Mouse (Mus musculus) midbrain, embryonic 13.5 days (tissue): ENCODE data around the gene Smpd4. TPM values are rescaled to one million over a fixed set of nuclear protein-coding genes. Genes with fewer than 3 reads are reported as not detected.
A peak's percentile ranks its signal among the peaks of the same experiment; 100 is the strongest.
"Not testable (repeated sequence)": the region's sequence is repeated elsewhere in the genome, so short reads cannot be mapped to it uniquely, and the experiment has no call there.

Source experiments
- ATAC-seq: fragments of 200-750 bp; cut with Nextera tagmentation; 2 replicates; pipeline ENCODE4 v1.8.0; 2017; ENCODE audit warnings: mild to moderate bottlenecking, moderate TSS enrichment, moderate library complexity
- H3K27ac ChIP-seq: fragments of 300-500 bp; sonication (generic); 2 replicates; pipeline ENCODE4 v1.5.1; 2015; ENCODE audit warnings: inconsistent platforms, mild to moderate bottlenecking, moderate library complexity
- H3K27me3 ChIP-seq: fragments of 300-500 bp; sonication (generic); 2 replicates; pipeline ENCODE4 v1.6.1; 2015; ENCODE audit warnings: mild to moderate bottlenecking, inconsistent platforms
- H3K36me3 ChIP-seq: fragments of 300-500 bp; sonication (generic); 2 replicates; pipeline ENCODE4 v1.6.1; 2015; ENCODE audit warnings: mild to moderate bottlenecking, inconsistent platforms
- H3K4me1 ChIP-seq: fragments of 300-500 bp; sonication (generic); replicated peaks from 2 replicates; pipeline ENCODE4 v1.6.1; 2015; ENCODE audit warnings: inconsistent platforms
- H3K4me2 ChIP-seq: fragments of 300-500 bp; sonication (generic); replicated peaks from 2 replicates; pipeline ENCODE4 v1.6.1; 2015; ENCODE audit warnings: moderate library complexity, mild to moderate bottlenecking, inconsistent platforms
- H3K4me3 ChIP-seq: fragments of 300-500 bp; sonication (generic); replicated peaks from 2 replicates; pipeline ENCODE4 v1.5.1; 2015; ENCODE audit warnings: mild to moderate bottlenecking, inconsistent platforms
- H3K9ac ChIP-seq: fragments of 300-500 bp; sonication (generic); replicated peaks from 2 replicates; pipeline ENCODE4 v1.6.1; 2015; ENCODE audit warnings: mild to moderate bottlenecking, inconsistent platforms
- H3K9me3 ChIP-seq: fragments of 300-500 bp; sonication (generic); 2 replicates; pipeline ENCODE4 v1.6.1; 2016; ENCODE audit warnings: mild to moderate bottlenecking, inconsistent platforms
- WGBS: fragments of 180-500 bp; shearing (Covaris S2); methylation state at CpG from one replicate; pipeline ENCODE4 v1.1.7; 2015; 5-methylcytosine and 5-hydroxymethylcytosine counted together
- polyA plus RNA-seq: library from polyadenylated mRNA; unstranded; fragments of >200 nt; fragmentation: Nextera tagmentation; extraction: Ambion mirVana; gene quantifications from 2 replicates; pipeline ENCODE4 v1.2.1, GENCODE M21; 2015

The Smpd4 gene
- polyA plus RNA-seq: 27.3 and 27.9 TPM in 2 replicates

DNA sequence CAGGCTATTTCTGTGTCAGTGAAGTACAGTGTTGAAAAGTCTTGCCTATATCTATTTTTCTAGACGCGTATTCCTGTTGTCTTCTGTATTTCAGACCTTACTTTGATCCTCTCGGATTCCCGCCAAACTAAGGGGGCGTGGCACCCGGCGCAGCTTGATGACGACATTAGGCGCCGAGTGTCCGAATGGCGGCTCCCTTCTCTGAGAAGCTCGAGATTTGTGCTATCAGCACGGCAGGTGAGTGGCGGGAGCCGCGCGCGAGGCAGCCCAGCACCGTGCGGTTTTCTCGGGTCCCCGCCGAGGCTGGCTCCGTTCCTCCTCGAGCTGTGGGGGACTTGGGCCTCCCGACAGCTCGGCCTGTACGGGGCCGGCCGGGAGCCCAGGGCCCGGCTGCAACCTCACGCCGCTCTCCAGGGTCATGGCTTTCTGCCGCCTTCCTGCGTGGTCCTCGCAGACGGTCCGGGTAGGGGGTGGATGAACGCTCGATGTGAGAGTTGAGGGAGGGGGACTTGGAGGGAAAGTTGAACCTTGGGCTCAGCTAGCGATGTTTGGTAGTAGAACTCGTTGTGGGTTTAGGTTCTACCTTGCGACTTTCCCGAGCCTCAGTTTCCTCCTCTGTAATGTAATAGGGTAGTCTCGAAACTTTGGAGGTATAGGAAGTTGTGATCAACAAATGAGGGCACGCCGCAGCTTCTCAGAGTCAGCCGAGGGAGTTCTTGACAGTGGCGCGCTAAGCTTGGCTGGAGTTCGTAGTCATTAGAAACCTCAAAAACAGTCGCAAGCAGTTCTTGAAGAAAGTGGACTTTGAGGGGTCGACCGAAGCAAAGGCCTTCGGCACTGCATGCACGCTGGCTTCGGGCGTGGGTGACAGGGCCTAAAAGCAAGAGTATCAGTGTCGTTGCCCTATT is at the start of gene Smpd4:
Gene Smpd4, plus strand, starts transcription at position 157 of the 908 bp plus-strand sequence.
- Histone ChIP-seq H3K27ac (peak within 1 kb of the TSS; percentile 10; the same call in 1 of the 2 replicates), H3K4me2 (peak within 1 kb of the TSS; percentile 82), H3K27me3 (0 out of 2 replicates have a peak, but pooled peaks cover 2% of the 10 kb centered on the region), H3K9me3 (no peaks in the 10 kb centered on the region), H3K4me3 (peak within 1 kb of the TSS; percentile 92), H3K36me3 (peaks cover 28% of the 10 kb centered on the region), H3K9ac (peak within 1 kb of the TSS; percentile 89), H3K4me1 (peaks cover 12% of the 10 kb centered on the region)
- ATAC-seq: peak; percentile 87
- 3% methylated on average over 60 of the region's 60 CpGs for WGBS

DNA sequence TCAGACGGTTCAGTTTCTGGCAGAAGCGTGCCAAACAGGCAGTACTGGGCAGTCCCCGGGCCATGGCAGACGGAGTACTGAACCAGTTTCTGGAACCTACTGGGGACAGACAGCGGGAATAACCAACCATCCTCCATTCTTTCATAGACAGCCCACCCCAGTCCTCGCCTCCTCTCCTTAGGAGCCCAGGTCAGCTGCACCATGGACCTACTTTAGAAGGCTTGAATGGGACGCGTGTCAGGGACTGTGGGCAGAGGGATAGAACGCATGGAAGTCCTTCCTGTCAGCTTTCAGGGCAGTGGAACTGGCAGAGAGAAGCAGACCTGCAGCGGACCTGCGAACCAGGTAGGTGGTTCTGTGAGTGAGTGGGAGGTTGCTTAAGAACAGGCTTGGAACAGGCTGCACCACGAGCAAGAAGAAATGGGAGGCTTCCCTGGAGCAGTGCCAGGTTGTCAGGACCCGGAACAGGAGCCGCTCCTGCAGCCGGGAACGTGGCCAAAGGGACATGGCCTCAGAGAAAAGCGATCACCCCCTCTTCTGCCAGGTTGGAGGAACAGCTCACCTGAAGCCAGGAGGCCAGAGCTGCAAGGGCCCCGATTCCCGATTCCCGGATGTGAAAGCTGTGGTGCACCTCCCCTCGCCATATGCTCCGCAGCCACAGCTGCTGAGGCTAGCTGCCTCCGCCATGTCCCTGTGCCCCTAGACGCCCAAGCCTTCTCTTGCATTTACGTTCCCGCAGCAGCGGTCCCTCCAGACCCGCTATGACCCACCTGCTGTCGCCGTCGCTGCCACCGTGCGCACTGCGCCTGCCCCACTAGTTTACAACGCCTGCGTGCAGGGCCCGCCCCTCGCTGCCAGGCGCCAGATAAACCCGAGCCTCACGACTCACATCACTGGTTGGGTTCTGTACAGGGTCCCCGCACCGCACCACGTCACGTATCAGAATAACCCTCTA is 43.0 kb upstream of the Smpd4 start:
- H3K9ac ChIP-seq: peak overlapping the region; percentile 79
- H3K9me3 ChIP-seq: no peaks in the 10 kb centered on the region
- H3K4me3 ChIP-seq: peak overlapping the region; percentile 50
- WGBS: 15% methylated on average over 45 of the region's 45 CpGs
- peaks cover 16% of the 10 kb centered on the region for H3K4me1 ChIP-seq
- no peaks in the 10 kb centered on the region for H3K36me3 ChIP-seq
- ATAC-seq: peak; percentile 89
- H3K27ac ChIP-seq: no peak overlapping the region
- H3K4me2 ChIP-seq: peak overlapping the region; percentile 66
- peaks cover 45% of the 10 kb centered on the region for H3K27me3 ChIP-seq

DNA sequence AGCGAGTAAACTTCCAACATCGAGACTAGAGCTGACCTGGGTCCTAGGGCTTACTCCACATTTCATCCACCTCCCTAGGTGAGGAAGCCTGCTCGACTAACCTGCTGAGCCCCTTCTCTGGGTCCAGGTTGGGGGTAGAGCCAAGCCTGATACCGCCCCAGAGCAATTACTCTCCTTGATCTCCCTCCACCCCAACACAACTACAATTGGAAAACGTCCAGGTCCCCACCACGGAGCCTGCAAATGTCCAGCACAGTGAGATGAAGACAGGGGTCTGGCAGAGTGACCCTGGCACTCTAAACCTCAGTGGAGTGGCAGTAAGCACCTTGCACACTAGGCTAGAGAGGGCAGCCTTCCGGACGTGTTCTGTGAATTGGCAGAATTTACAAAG is 42.3 kb upstream of the Smpd4 start:
- no peak for ATAC-seq
- Histone ChIP-seq H3K9ac (peak overlapping the region; percentile 79), H3K27ac (no peak overlapping the region), H3K4me3 (peak overlapping the region; percentile 50), H3K9me3 (no peaks in the 10 kb centered on the region), H3K36me3 (no peaks in the 10 kb centered on the region), H3K4me1 (peaks cover 16% of the 10 kb centered on the region), H3K27me3 (peaks cover 45% of the 10 kb centered on the region), H3K4me2 (peak overlapping the region; percentile 66)
- WGBS: 16% methylated on average over 8 of the region's 8 CpGs

DNA sequence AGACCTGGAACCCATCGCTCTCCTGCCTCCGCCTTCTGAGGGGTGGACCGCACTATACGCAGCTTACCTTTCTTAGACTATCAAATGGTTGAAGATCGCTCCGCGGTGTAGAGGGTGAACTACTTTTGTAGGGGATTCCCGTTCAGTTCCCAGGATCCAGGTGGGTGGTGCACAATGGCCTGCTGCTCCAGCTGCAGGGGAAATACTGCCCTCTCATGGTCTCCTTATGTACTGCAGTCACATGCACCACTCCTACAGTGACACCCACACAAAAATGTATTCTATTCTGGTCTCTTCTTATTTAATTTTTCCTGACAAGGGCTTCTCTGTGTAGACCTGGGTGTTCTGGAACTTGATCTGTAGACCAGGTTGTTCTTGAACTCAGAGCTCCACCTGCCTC is 36.1 kb upstream of the Smpd4 start, which contains the start of gene Slc7a4:
Gene Slc7a4, minus strand, starts transcription at position 151 of the 400 bp plus-strand sequence.
- no peak within 1 kb of the TSS for H3K4me3 ChIP-seq
- WGBS: 14% methylated on average over 8 of the region's 8 CpGs
- H3K4me1 ChIP-seq: no peaks in the 10 kb centered on the region
- no peak within 1 kb of the TSS for H3K4me2 ChIP-seq
- H3K27ac ChIP-seq: no peak within 1 kb of the TSS
- no peak for ATAC-seq
- H3K9ac ChIP-seq: no peak within 1 kb of the TSS
- H3K36me3 ChIP-seq: no peaks in the 10 kb centered on the region
- peaks cover 3% of the 10 kb centered on the region; the same call in 1 of the 2 replicates for H3K27me3 ChIP-seq
- no peaks in the 10 kb centered on the region for H3K9me3 ChIP-seq

DNA sequence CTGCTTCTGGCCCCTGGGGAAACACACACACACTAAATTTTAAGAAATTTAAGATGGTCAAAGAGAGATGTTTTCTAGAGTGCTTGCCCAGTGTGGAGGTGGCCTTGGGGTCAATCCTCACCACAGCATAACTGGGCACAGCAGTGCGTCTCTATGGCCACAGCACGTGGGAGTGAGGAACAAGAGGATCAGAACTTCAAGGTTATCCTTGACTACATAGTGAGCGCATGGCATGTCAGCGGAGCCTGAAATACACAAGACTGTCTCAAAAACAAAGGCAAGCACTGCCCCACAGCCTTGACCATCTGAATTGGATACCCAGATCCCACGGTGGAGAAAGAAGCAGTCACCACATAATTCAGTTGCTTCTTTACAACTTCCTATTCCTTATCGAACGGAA is 34.6 kb upstream of the Smpd4 start:
- Histone ChIP-seq H3K27ac (no peak overlapping the region), H3K4me2 (no peak overlapping the region), H3K4me1 (no peaks in the 10 kb centered on the region), H3K36me3 (no peaks in the 10 kb centered on the region), H3K4me3 (no peak overlapping the region), H3K27me3 (no peaks in the 10 kb centered on the region), H3K9ac (no peak overlapping the region), H3K9me3 (no peaks in the 10 kb centered on the region)
- ATAC-seq: no peak
- 80% methylated on average over 7 of the region's 7 CpGs for WGBS

DNA sequence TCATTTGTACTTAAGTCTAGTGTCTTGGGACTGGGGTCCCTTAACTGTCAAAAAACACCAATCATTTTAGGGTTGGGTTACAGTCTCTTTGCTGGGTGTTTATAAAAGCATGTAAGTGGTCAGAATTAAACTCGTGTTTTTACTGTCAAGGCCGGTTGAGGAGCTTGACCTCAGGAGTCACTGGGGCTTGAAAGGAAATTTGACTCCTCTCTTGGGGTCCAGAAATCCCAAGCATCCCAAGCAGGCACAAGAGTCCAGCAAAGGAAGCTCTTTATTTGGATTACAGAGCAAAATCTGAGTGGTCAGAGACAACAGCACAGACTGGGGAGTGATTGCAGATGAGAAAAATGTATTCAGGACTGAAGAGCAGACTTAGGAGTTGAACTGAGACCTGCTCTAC is 28.4 kb upstream of the Smpd4 start:
- no peak for ATAC-seq
- Histone ChIP-seq H3K27me3 (no peaks in the 10 kb centered on the region), H3K9me3 (no peaks in the 10 kb centered on the region), H3K9ac (no peak overlapping the region), H3K4me2 (no peak overlapping the region), H3K36me3 (no peaks in the 10 kb centered on the region), H3K4me3 (no peak overlapping the region), H3K4me1 (no peaks in the 10 kb centered on the region), H3K27ac (no peak overlapping the region)
- WGBS: 50% methylated on average over 2 of the region's 2 CpGs

DNA sequence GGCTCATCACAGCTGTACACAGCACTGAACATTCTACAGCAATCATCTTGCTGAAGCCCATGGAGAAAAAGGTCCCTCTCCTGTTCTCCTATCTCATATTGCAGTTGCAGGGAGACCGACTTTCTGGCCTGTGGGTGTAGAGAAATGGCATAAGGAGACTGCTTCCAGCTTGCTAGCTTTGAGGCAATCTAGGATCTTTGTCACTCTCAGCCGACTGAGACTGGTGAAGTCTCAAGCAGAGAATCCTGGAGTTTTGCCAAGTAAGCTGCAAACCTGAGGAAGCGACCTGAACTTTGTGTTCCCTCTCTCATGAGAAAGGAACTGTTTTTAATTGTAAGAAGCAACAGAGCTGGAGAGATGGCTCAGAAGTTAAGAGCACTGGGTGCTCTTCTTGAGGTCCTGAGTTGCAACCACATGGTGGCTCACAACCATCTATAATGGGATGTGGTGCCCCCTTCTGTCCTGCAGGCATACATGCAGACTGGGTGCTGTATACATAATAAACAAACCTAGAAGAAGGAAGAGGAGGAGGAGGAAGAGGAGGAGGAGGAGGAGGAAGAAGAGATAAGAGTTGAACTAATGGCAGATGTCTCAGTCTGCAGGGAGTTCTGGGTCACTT is 18.1 kb upstream of the Smpd4 start:
- no peaks in the 10 kb centered on the region for H3K4me1 ChIP-seq
- H3K27me3 ChIP-seq: no peaks in the 10 kb centered on the region
- no peak overlapping the region for H3K4me2 ChIP-seq
- H3K36me3 ChIP-seq: no peaks in the 10 kb centered on the region
- no peak overlapping the region for H3K9ac ChIP-seq
- ATAC-seq: no peak
- 69% methylated on average over 3 of the region's 3 CpGs for WGBS
- no peak overlapping the region for H3K4me3 ChIP-seq
- H3K27ac ChIP-seq: no peak overlapping the region
- no peaks in the 10 kb centered on the region for H3K9me3 ChIP-seq

DNA sequence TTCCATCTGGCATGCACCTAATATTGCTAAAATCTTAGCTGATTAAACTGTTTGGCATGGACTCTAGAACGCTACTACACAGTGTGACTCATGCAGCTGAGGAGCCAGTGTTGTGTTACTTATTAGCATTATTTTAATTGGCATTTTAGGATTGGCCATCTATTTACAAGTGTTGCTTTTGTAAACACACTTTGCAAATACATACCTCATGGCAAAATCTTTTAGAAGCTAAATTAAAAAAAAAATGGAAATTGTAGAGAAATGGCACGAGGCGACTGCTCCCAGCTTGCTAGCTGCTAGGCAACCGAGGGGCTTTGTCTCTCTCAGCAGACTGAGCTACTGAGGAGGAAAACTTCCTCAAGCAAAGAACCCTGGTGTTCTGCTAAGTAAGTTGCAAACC is 14.2 kb upstream of the Smpd4 start:
- ATAC-seq: no peak

DNA sequence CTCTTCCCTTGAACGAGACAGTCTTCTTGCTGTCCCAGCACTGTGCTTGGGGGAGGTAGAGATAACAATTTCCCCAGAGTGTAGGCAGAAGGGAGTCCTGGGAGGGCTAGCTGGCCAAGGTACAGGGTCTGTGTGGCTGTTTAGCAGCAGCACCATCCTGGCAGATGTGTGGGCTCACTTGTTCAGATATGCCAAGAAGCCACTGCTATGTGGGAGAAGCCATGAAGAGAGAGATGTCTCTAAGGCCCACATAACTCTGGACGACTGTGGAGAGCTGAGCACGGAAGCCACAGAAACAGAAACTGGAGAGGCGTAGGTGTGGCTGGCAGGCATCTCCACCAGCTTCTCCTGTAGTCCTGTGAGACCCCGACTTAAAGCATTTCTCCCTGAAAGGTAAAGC is 13.5 kb upstream of the Smpd4 start:
- 80% methylated on average over 5 of the region's 5 CpGs for WGBS
- H3K4me1 ChIP-seq: no peaks in the 10 kb centered on the region
- H3K4me3 ChIP-seq: no peak overlapping the region
- H3K4me2 ChIP-seq: no peak overlapping the region
- no peaks in the 10 kb centered on the region for H3K9me3 ChIP-seq
- ATAC-seq: no peak
- no peaks in the 10 kb centered on the region for H3K27me3 ChIP-seq
- H3K36me3 ChIP-seq: no peaks in the 10 kb centered on the region
- no peak overlapping the region for H3K9ac ChIP-seq
- no peak overlapping the region for H3K27ac ChIP-seq

More for the DNA sequence above, 14.2 kb upstream of the Smpd4 start:
- no peaks in the 10 kb centered on the region for H3K27me3 ChIP-seq
- H3K36me3 ChIP-seq: no peaks in the 10 kb centered on the region
- no peak overlapping the region for H3K27ac ChIP-seq
- H3K4me2 ChIP-seq: no peak overlapping the region
- no peak overlapping the region for H3K9ac ChIP-seq
- no peak overlapping the region for H3K4me3 ChIP-seq
- WGBS: 61% methylated on average over 4 of the region's 4 CpGs
- no peaks in the 10 kb centered on the region for H3K4me1 ChIP-seq
- no peaks in the 10 kb centered on the region for H3K9me3 ChIP-seq

DNA sequence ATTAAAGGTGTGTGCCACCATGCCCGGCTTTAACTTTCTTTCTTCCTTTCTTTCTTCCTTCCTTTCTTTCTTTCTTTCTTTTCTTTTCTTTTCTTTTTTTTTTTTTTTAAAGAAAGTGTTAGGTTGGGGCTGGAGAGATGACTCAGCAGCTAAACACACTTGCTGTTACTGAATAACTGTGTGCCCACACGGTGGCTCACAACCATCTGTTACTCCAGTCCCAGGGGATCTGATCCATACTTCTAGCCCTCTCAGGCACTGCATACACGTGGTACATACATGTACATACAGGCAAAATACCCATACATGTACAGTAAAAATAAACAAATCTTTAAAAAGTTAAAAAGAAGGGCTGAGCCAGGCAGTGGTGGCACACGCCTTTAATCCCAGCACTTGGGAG is 7.8 kb upstream of the Smpd4 start:
- no peak overlapping the region for H3K9ac ChIP-seq
- ATAC-seq: no peak
- 81% methylated on average over 4 of the region's 4 CpGs for WGBS

DNA sequence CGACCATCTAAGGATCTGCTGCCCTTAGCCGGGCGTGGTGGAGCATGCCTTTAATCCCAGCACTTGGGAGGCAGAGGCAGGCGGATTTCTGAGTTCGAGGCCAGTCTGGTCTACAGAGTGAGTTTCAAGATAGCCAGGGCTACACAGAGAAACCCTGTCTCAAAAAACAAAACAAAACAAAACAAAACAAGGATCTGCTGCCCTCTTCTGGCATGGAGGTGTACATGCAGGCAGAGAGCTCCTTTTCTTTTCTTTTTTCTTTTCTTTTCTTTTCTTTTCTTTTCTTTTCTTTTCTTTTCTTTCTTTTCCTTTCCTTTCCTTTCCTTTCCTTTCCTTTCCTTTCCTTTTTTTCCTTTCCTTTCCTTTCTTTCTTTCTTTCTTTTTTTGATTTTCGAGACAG is 4.4 kb upstream of the Smpd4 start:
- H3K27me3 ChIP-seq: not testable (repeated sequence)

More for the DNA sequence above, 7.8 kb upstream of the Smpd4 start:
- H3K4me2 ChIP-seq: no peak overlapping the region
- no peak overlapping the region for H3K4me3 ChIP-seq
- H3K36me3 ChIP-seq: no peaks in the 10 kb centered on the region
- no peak overlapping the region for H3K27ac ChIP-seq
- no peaks in the 10 kb centered on the region for H3K4me1 ChIP-seq
- H3K27me3 ChIP-seq: no peaks in the 10 kb centered on the region
- no peaks in the 10 kb centered on the region for H3K9me3 ChIP-seq

More for the DNA sequence above, 4.4 kb upstream of the Smpd4 start:
- not testable (repeated sequence) for H3K4me2 ChIP-seq, H3K36me3 ChIP-seq, H3K4me1 ChIP-seq, H3K4me3 ChIP-seq, H3K9ac ChIP-seq, H3K9me3 ChIP-seq, ATAC-seq, H3K27ac ChIP-seq
- 94% methylated on average over 6 of the region's 6 CpGs for WGBS
